Mouse (Mus musculus) lung, adult 2 months (tissue): ENCODE data around the gene Gm20388. TPM values are rescaled to one million over a fixed set of nuclear protein-coding genes. Genes with fewer than 3 reads are reported as not detected.

ENCODE experiments used
- DNase-seq: peaks from one replicate; pipeline ENCODE4 v3.0.0; 2022
- H3K4me1 ChIP-seq: fragments of 200-500 bp; 2 replicates; pipeline ENCODE4 v1.6.1; 2011; ENCODE audit warnings: low read length; ENCODE audit not compliant: control insufficient read depth, insufficient read depth
- H3K4me3 ChIP-seq: fragments of 200-500 bp; replicated peaks from 2 replicates; pipeline ENCODE3; 2011; ENCODE audit warnings: low read depth, mild to moderate bottlenecking, control low read depth, low read length; ENCODE audit errors: extremely low read depth
- CTCF ChIP-seq: fragments of 200-500 bp; IDR thresholded peaks from 2 replicates; pipeline ENCODE4 v1.5.1; 2011; ENCODE audit warnings: mild to moderate bottlenecking, low read length, control low read depth; ENCODE audit not compliant: insufficient read depth
- POLR2A ChIP-seq: fragments of 200-500 bp; IDR thresholded peaks from 2 replicates; pipeline ENCODE4 v1.6.1; 2011; ENCODE audit warnings: low read depth, mild to moderate bottlenecking, control low read depth, low read length, borderline replicate concordance; ENCODE audit errors: extremely low read depth
- WGBS: fragments of 180-500 bp; shearing (Covaris S2); methylation state at CpG from one replicate; pipeline ENCODE4 v1.1.7; 2018; 5-methylcytosine and 5-hydroxymethylcytosine counted together
- polyA plus RNA-seq: library from polyadenylated mRNA; depleted of rRNA; stranded (reverse); fragments of >200 nt; gene quantifications from 2 replicates; pipeline ENCODE4 v1.2.3, GENCODE M21; 2012

The Gm20388 gene
- polyA plus RNA-seq, 1 experiment, result 67.8 TPM

- WGBS, result 75% methylated on average over 2 of the region's 2 CpGs
- TF ChIP-seq POLR2A, result no peak
- TF ChIP-seq CTCF, result no peak
- Histone ChIP-seq H3K4me3 (no peak overlapping the region), H3K4me1 (peaks cover 2% of the 10 kb centered on the region; the same call in 1 of the 2 replicates)
- DNase-seq, result no peak
Measured at GRCm38 (mm10) chr8:122311115-122311514, 2400.5 kb downstream of the Gm20388 start.

DNA sequence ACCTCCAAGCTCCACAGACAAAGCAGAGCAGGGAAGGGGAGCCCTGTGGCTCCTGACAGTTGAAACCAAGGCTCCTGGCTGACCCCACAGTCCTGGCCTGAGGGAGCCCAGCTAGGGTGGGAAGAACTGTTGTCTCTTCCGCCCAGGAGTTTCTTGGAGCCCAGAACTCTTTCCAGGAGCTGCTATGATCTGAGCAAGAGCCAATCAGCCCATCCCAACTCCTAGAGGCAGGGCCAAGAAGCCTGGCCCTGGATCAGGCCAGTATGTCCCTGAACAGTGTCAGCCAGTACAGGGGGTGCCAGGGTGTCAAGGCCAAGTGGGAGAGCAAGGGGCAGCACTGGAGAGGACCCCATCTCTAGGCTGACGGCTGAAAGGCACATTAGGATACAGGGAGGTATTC lies 2401.9 kb downstream of the Gm20388 start:
- TF ChIP-seq CTCF, result no peak
- TF ChIP-seq POLR2A, result no peak
- WGBS, result 83% methylated on average over 2 of the region's 2 CpGs
- H3K4me1 ChIP-seq, result peaks cover 2% of the 10 kb centered on the region; the same call in 1 of the 2 replicates
- no peak for DNase-seq
- H3K4me3 ChIP-seq, result no peak overlapping the region

GRCm38 (mm10) chr8:122313310-122313709 lies 2402.7 kb downstream of the Gm20388 start:
- Histone ChIP-seq H3K4me3 (no peak overlapping the region), H3K4me1 (peaks cover 2% of the 10 kb centered on the region; the same call in 1 of the 2 replicates)
- no peak for DNase-seq
- TF ChIP-seq CTCF (no peak), POLR2A (no peak)
- 65% methylated on average over 12 of the region's 12 CpGs for WGBS

DNA sequence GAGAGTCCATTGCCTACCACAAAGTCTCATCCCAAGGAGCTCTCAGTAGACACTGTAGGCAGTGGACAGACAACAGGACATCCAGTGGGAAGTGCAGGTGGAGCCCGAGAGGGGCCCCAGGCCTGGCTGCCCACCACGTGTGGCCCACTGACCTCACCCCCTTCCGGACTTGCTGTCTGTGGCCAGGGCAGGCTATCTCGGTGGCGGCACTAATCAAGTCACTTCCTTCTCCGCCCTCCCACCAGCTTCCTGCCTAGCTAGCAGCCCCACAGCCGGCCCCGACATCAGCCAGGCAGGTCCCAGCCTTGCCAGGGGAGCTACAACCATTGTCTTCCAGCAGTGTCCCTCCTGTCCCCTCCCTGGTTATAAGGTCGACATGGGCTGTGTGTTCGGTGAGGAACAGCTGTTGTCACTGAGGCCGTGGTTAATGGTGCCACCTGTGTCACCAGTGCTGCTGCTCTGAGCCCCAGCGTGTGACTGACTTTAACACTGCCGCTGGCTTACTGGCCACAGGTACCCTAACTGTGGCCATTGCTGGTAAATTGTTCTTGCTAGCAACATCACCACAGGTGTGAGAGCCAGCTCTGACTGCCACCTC lies 2404.4 kb downstream of the Gm20388 start:
- TF ChIP-seq POLR2A (no peak), CTCF (no peak)
- Histone ChIP-seq H3K4me1 (peaks cover 2% of the 10 kb centered on the region; the same call in 1 of the 2 replicates), H3K4me3 (no peak overlapping the region)
- WGBS, result 37% methylated on average over 13 of the region's 13 CpGs
- no peak for DNase-seq

GRCm38 (mm10) chr8:122316402-122316801 lies 2405.8 kb downstream of the Gm20388 start:
- Histone ChIP-seq H3K4me3 (no peak overlapping the region), H3K4me1 (peaks cover 2% of the 10 kb centered on the region; the same call in 1 of the 2 replicates)
- no peak for TF ChIP-seq CTCF
- no peak for TF ChIP-seq POLR2A
- DNase-seq, result no peak
- WGBS, result 77% methylated on average over 2 of the region's 2 CpGs

- Histone ChIP-seq H3K4me1 (peaks cover 5% of the 10 kb centered on the region), H3K4me3 (no peak overlapping the region)
- DNase-seq, result no peak
- 61% methylated on average over 8 of the region's 8 CpGs for WGBS
- no peak for TF ChIP-seq POLR2A
- no peak for TF ChIP-seq CTCF
Measured at GRCm38 (mm10) chr8:122317918-122318475, 2407.4 kb downstream of the Gm20388 start.

- Histone ChIP-seq H3K4me1 (peaks cover 9% of the 10 kb centered on the region), H3K4me3 (no peak overlapping the region)
- 78% methylated on average over 11 of the region's 11 CpGs for WGBS
- no peak for DNase-seq
- TF ChIP-seq CTCF, result no peak
- TF ChIP-seq POLR2A, result no peak
Measured at GRCm38 (mm10) chr8:122319045-122319707, 2408.5 kb downstream of the Gm20388 start.

DNA sequence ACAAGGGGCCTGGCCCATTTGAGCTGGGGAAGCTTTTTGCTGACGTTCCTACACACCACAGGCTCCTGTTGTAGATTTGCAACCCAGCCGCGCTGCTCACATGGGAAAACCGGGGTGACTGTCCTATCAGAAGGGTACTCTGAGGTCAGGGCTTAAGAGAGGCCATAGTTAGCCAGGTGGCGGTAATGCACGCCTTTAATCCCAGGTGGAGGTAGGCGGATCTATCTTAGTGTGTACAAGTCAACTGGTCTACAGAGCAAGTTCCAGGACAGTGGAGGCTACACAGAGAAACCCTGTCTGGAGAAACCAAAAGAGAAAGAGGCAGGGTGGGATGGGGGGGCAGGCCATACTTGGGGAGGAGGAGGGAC lies 2409.1 kb downstream of the Gm20388 start:
- 79% methylated on average over 7 of the region's 7 CpGs for WGBS

GRCm38 (mm10) chr8:122320541-122320940 lies 2409.9 kb downstream of the Gm20388 start:
- H3K4me1 ChIP-seq, result peaks cover 9% of the 10 kb centered on the region
- WGBS, result 66% methylated on average over 3 of the region's 3 CpGs

More for the DNA sequence above, 2409.1 kb downstream of the Gm20388 start:
- TF ChIP-seq CTCF (no peak), POLR2A (no peak)
- Histone ChIP-seq H3K4me3 (no peak overlapping the region), H3K4me1 (peaks cover 8% of the 10 kb centered on the region)
- no peak for DNase-seq

DNA sequence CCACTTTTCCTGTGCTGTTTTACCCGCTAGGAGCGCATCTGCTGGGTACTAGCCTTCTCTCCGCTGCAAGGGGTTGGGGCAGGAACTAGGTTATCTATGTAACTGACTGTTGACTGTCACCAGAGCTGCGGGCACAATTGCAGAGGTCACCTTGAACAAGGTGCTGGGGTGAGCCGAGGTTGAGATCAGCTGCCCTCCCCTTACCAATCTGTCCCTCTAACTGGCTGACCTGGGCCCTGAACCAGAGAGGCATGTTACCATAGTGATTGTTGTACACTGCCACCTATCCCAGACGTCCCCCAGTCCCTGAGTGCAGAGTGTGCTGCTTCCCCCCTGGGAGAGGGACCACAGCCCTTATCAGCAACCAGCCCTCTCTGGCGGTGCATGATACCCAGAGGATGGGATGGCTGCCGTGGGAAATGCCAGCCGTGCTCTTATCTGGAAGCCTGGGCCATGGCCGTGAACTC lies 2410.8 kb downstream of the Gm20388 start:
- DNase-seq, result no peak
- WGBS, result 79% methylated on average over 10 of the region's 10 CpGs
- Histone ChIP-seq H3K4me1 (peaks cover 9% of the 10 kb centered on the region), H3K4me3 (no peak overlapping the region)
- no peak for TF ChIP-seq POLR2A
- no peak for TF ChIP-seq CTCF

More at GRCm38 (mm10) chr8:122320541-122320940, 2409.9 kb downstream of the Gm20388 start:
- TF ChIP-seq CTCF (no peak), POLR2A (no peak)
- DNase-seq, result no peak
- no peak overlapping the region for H3K4me3 ChIP-seq
